Mouse (Mus musculus) neutrophil, adult 5-6 weeks (primary cell): ENCODE data around the gene Ipcef1. TPM values are rescaled to one million over a fixed set of nuclear protein-coding genes. Genes with fewer than 3 reads are reported as not detected.

Source experiments
- ATAC-seq: fragments of 151-379, 151-347 bp; 2 replicates; pipeline ENCODE4 v1.8.0; 2017; ENCODE audit warnings: mild to moderate bottlenecking, moderate TSS enrichment; ENCODE audit not compliant: insufficient number of reproducible peaks, poor library complexity, low FRiP score, severe bottlenecking; ENCODE audit errors: extremely low read depth
- total RNA-seq: library from RNA; stranded (forward); fragments of 200-1000 nt; gene quantifications from 2 replicates; pipeline ENCODE4 v1.2.3, GENCODE M21; 2017

Ipcef1 gene
- total RNA-seq, 1 experiment from 2014 or later = 119 TPM

DNA sequence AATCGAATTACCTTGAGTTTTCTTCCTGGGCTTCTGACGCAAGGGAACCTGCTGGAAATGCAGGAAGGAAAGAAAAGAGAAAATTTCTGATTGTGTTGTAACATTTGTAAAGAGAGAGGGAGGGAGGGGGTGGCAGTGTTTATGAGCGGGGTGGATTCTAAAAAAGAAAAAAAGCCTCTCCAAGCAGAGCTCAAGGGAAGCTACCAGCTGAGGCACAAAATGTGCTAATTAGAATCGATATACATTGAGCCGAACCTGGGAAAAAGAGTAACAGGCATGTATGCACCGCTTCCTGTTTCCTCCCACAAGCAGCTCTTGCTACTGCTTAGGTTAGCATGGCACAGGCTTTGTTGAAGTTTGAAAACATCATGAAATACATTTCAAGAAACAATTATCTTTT is 72.0 kb downstream of the Ipcef1 start:
- ATAC-seq = no peak

DNA sequence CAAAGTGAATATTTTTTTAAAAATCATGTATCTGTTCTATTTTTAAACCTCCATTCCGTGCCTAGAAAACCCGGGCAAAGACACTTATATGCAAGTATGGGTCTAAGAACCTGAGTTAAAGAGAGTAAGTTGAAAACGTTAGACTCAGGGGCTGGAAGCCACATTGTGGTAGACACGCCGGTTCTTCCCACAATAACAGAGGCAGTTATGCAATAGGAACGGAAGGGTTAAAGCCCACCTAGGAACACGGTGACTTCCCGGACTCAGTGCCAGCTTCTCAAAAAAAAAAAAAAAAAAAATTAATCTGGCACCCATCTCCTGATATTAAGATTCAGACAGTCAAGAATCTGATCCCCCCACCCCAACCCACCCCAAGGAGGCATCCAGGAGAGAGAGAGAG is 72.5 kb downstream of the Ipcef1 start:
- ATAC-seq = no peak

DNA sequence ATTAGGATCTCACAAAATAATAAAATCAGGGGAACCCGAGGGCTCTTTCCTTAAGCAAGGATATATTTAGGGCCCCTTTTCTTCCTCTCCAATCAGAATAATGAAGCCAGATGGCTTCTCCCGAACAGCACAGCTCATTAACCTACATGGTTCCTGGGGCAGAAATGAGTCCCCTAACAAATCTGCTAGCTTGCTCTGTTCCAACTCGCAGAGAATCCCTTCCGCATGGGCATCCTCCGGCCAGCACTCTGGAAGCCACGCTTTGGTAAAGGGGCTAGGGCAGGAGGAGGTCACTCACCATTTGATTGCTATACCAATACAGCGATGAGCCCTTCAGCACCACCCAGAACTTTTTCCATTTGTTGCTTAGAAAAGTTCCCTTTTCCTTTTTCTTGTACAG is 73.1 kb downstream of the Ipcef1 start:
- ATAC-seq = no peak

DNA sequence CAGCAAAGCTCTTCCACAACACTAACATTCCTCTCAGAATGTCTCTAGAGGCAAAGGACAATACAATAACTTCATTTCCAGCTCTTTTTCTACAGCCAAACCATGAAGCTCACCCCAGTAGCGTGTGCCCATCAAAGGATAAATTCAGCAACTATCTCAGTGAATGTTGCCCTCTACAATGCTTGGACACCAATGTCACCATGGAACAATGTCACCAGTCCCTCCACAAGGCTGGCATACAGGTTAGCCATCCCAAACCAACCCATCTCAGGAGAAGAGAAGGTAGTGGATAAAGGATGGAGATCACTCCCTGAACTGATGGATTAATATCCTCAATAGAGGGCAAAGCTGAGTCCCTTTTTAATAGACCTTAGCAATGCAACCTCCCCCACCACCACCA is 73.5 kb downstream of the Ipcef1 start:
- ATAC-seq = no peak

GRCm38 (mm10) chr10:6977843-6978242 is 74.4 kb downstream of the Ipcef1 start:
- ATAC-seq = no peak

- no peak for ATAC-seq
Observed at GRCm38 (mm10) chr10:6968334-6968733, 83.9 kb downstream of the Ipcef1 start.

DNA sequence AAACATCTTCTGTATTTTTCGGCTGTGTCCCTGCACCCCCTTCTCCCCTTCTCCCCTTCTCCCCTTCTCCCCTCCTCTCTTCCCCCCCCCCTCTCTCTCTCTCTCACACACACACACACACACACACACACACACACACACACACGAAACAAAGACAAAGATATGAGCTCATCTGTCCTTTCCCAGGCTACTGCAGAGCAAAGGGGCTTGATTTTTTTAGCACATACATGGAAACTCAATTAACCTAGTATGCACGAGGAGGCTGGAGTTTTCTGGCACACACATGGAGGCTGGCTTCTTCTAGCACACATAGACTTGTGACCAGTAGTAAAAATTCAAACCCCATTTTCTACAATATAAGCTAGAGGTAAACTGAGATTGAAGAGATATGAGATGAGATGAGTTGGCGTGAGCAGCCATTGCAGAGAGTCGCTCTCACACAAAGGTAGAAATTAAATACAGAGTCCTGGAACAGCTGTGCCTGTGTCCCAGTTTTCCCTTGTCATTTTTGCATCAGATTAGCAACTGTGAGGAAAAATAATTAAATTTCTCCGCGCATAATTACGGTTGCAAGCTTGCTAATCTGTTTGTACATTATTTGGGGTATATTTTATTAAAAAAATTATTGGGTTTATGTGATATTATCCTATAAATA is 84.6 kb downstream of the Ipcef1 start:
- no peak for ATAC-seq

- no peak for ATAC-seq
Observed at GRCm38 (mm10) chr10:6958791-6959190, 93.5 kb downstream of the Ipcef1 start.

- ATAC-seq = no peak
Observed at GRCm38 (mm10) chr10:6956357-6956756, 95.9 kb downstream of the Ipcef1 start.

DNA sequence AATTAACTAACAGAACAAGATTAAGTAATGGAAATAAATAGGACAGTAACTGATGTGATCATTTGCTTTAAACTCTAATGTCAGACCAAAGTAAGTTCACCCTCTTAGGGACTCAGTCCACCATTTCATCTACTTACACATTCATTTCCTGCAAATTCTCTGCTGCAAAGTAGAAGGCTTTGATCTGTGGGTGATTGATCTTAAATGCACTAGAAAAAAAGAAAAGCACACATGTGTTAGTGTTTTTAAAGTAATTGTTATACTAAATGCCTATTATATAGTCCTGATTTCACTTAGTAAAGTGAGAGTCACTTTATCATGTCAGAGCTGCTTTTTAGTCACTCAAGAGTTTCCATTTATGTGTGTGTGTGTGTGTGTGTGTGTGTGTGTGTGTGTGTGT is 97.7 kb downstream of the Ipcef1 start:
- ATAC-seq = no peak

- no peak for ATAC-seq
Observed at GRCm38 (mm10) chr10:6953115-6953514, 99.2 kb downstream of the Ipcef1 start.

GRCm38 (mm10) chr10:6936671-6937425 is 115.4 kb downstream of the Ipcef1 start:
- no peak for ATAC-seq

GRCm38 (mm10) chr10:6934776-6935175 is 117.5 kb downstream of the Ipcef1 start:
- ATAC-seq = no peak

- no peak for ATAC-seq
Observed at GRCm38 (mm10) chr10:6930889-6931288, 121.4 kb downstream of the Ipcef1 start.

DNA sequence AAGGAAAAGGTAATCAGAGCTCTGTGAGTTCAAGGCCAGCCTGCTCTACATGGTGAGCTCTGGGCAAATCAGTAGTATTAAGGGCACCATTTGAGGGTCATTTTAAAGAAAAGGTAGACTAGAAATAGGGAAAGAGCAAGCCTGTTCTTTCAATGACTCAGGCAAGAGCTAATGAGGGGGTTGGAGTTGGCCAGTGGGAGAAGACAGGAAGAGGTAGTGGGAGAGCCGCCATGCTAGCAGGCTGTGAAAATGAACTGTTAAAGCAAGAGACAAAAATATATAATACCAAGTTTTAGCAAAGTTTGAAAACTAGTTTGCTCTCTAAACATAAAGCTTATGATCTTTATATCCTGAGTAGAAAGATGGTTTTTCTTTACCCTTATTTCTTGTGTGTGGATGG is 121.9 kb downstream of the Ipcef1 start:
- ATAC-seq = no peak

DNA sequence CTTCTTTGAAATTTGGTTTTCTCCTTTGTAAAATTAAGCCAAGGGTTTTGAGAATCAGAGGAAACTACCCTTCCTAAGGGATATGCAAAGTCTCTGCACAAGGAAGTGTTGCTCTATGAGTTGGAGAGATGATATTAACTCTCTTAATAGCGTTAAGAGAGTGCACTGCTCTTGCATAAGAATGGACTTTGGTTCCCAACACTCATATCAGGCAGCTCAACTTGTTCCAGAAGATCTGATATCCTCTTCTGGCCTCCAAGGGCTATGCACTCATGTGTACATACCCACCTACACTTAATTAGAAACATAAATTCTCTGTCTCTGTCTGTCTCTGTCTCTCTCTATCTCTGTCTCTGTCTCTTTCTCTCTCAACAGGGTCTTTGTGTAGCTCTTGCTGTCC is 123.4 kb downstream of the Ipcef1 start:
- no peak for ATAC-seq

DNA sequence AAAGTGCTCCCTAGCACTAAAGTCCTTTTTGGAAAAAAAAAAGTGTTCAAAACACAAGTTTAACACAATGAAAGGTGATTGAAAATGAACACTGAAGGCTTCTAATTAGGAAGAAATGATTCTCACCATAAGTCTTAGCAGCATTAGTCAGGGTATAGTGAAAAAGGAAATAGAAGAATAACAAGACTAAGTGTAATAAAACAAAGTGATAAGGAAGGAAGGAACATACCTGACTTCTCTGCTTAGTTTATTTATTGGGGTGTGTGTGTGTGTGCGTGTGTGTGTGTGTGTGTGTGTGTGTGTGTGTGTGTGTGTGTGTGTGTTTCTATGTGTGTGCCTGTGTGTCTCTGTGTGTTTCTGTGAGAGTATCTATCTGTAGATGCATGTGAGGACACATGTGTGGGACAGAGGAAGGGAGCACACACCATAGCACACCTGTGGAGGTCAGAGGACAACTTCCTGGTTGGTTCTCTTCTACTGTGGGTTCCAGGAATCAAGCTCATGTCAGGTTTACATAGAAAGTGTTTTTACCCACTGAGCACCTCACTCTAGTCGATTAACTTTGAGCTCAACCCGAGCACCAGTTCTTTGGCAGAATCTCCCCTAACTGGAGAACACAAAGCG is 124.6 kb downstream of the Ipcef1 start:
- ATAC-seq = no peak

- ATAC-seq = no peak
Observed at GRCm38 (mm10) chr10:6926724-6927123, 125.6 kb downstream of the Ipcef1 start.

DNA sequence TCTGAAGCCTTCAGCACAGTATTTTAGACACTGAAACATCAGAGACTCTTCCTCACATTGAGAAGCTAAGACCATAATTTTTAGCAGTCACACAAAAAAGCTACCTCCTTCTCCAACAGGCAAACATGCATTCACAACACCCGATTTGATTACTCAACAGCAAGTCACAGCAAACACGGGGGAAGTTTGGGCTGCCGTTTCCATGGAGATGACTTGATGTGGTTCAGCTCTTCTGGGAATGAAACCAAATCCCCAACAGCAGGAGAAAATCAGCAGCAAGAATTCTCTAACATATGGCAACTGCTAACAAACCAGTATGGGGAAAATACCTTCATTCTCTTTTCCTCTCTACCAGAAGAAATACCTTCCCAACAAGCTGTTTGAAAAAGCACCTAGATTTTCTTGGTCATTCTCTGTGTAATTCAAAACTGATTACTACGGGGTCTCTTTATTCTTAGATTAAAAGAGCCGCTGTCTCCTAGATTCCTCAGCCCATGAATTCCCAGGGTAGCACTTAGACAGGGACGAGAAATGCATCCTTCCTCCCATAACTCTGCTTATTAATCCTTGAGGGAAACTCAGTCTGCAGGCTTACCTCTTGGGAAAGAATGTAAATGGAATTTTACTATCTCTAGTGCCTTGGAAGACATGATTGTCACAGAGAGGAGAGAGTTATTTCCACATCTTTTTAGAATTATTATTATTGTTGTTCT is 135.6 kb downstream of the Ipcef1 start:
- no peak for ATAC-seq

- ATAC-seq = no peak
Observed at GRCm38 (mm10) chr10:6915991-6916390, 136.3 kb downstream of the Ipcef1 start.
